Mouse (Mus musculus) liver, adult 2 months (tissue): ENCODE results near the gene Tedc2. TPM values are rescaled to one million over a fixed set of nuclear protein-coding genes. Genes with fewer than 3 reads are reported as not detected.
A peak's percentile ranks its signal among the peaks of the same experiment; 100 is the strongest.

Source experiments
- DNase-seq: peaks from one replicate; pipeline ENCODE4 v3.0.0-alpha.2; 2011; ENCODE audit warnings: low read depth, low spot score; ENCODE audit errors: extremely low read depth
- H3K27ac ChIP-seq: fragments of 200-500 bp; replicated peaks from 2 replicates; pipeline ENCODE4 v1.5.1; 2012; ENCODE audit warnings: low read depth, mild to moderate bottlenecking, control low read depth, inconsistent platforms, low read length; ENCODE audit not compliant: insufficient read depth
- H3K27me3 ChIP-seq: fragments of 200-500 bp; 2 replicates; pipeline ENCODE4 v1.6.1; 2012; ENCODE audit warnings: mild to moderate bottlenecking, moderate library complexity, low read length, inconsistent platforms; ENCODE audit not compliant: control insufficient read depth, insufficient read depth
- H3K36me3 ChIP-seq: fragments of 200-500 bp; 2 replicates; pipeline ENCODE4 v1.6.1; 2012; ENCODE audit warnings: low read length, inconsistent platforms; ENCODE audit not compliant: control insufficient read depth, insufficient read depth
- H3K4me1 ChIP-seq: fragments of 200-500 bp; 2 replicates; pipeline ENCODE4 v1.6.1; 2011; ENCODE audit warnings: low read length; ENCODE audit not compliant: control insufficient read depth, insufficient read depth
- H3K4me3 ChIP-seq: fragments of 200-500 bp; 2 replicates; pipeline ENCODE4 v1.5.1; 2011; ENCODE audit warnings: low read depth, mild to moderate bottlenecking, control low read depth, low read length, moderate library complexity; ENCODE audit not compliant: insufficient read depth
- H3K79me2 ChIP-seq: fragments of 200-500 bp; 2 replicates; pipeline ENCODE4 v1.6.1; 2012; ENCODE audit warnings: inconsistent platforms, mild to moderate bottlenecking, low read length, moderate library complexity; ENCODE audit not compliant: control insufficient read depth, insufficient read depth
- H3K9ac ChIP-seq: fragments of 200-500 bp; 2 replicates; pipeline ENCODE4 v1.6.1; 2012; ENCODE audit warnings: low read depth, mild to moderate bottlenecking, control low read depth, inconsistent platforms, low read length
- CTCF ChIP-seq: fragments of 200-500 bp; IDR thresholded peaks from 2 replicates; pipeline ENCODE4 v1.5.1; 2011; ENCODE audit warnings: low read depth, low read length, control low read depth
- POLR2A ChIP-seq: fragments of 200-500 bp; IDR thresholded peaks from 2 replicates; pipeline ENCODE4 v1.6.1; 2011; ENCODE audit warnings: low read length, control low read depth; ENCODE audit not compliant: insufficient read depth; ENCODE audit errors: extremely low read depth
- WGBS: fragments of 180-500 bp; shearing (Covaris S2); methylation state at CpG from one replicate; pipeline ENCODE4 v1.1.7; 2018; 5-methylcytosine and 5-hydroxymethylcytosine counted together
- polyA plus RNA-seq: library from polyadenylated mRNA; depleted of rRNA; stranded (reverse); fragments of >200 nt; gene quantifications from 2 replicates; pipeline ENCODE4 v1.2.3, GENCODE M21; 2012
- total RNA-seq: library from RNA; depleted of rRNA; stranded (reverse); fragments of >200 nt; gene quantifications from 2 replicates; pipeline ENCODE4 v1.2.3, GENCODE M21; 2014

Tedc2 gene
- total and polyA plus RNA-seq, 2 experiments = 53.2 to 61.4 TPM

GRCm38 (mm10) chr17:24195349-24195748 lies 25.3 kb downstream of the Tedc2 start:
- peaks cover 14% of the 10 kb centered on the region for H3K4me1 ChIP-seq
- H3K9ac ChIP-seq = no peak overlapping the region
- peaks cover 21% of the 10 kb centered on the region; the same call in 1 of the 2 replicates for H3K79me2 ChIP-seq
- H3K27me3 ChIP-seq = no peaks in the 10 kb centered on the region
- H3K27ac ChIP-seq = no peak overlapping the region
- DNase-seq = peak; percentile 52
- H3K4me3 ChIP-seq = no peak overlapping the region
- TF ChIP-seq POLR2A (no peak), CTCF (0 out of 2 replicates have a peak, but pooled peaks have one; percentile 10)
- H3K36me3 ChIP-seq = no peaks in the 10 kb centered on the region
- 33% methylated on average over 2 of the region's 2 CpGs for WGBS

DNA sequence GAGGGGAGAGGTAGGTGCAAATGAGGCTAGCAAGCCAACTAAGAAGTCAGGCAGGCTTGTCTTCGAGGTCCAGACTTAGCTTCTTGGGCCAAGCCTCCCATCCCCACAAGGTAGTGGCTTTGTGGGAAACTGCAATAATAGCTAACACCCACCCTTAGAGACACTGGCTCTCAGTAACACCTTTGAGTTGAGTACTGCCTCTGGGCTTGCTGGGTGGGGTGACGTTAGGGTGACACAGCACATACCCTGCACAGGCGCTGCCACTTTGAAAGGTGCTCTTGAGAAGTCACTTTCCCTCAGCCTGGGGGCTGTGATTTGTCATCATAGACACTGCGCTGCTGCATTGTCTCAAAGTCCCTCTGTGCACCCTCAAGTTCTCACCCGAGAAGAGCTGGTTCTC lies 26.9 kb downstream of the Tedc2 start:
- Histone ChIP-seq H3K27ac (no peak overlapping the region), H3K36me3 (no peaks in the 10 kb centered on the region; the same call in 1 of the 2 replicates), H3K27me3 (no peaks in the 10 kb centered on the region), H3K9ac (no peak overlapping the region), H3K4me1 (peaks cover 11% of the 10 kb centered on the region), H3K79me2 (peaks cover 7% of the 10 kb centered on the region; the same call in 1 of the 2 replicates), H3K4me3 (no peak overlapping the region)
- DNase-seq = no peak
- TF ChIP-seq POLR2A (no peak), CTCF (no peak)
- 97% methylated on average over 5 of the region's 5 CpGs for WGBS

DNA sequence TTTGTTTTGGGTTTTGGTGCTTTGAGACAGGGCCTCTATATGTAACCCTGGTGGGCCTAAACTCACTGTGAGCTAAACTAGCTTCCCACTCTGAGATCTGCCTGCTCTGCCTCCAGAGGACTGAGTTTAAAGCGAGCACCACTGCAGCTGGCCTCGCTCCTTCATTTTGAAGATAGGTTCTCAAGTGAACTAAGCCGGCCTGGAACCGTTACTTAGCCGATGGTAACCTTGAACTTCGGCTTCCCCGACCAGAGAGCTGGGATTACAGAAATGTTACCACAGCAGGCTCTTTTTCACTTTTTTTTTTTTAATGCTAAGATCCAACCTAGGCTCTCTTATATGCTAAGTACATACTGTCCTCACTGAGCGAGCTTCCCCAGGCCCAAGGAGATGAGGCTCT lies 27.4 kb downstream of the Tedc2 start:
- peaks cover 6% of the 10 kb centered on the region; the same call in 1 of the 2 replicates for H3K79me2 ChIP-seq
- H3K27ac ChIP-seq = no peak overlapping the region
- no peak for DNase-seq
- H3K9ac ChIP-seq = no peak overlapping the region
- TF ChIP-seq CTCF (no peak), POLR2A (no peak)
- H3K27me3 ChIP-seq = no peaks in the 10 kb centered on the region
- 52% methylated on average over 8 of the region's 8 CpGs for whole genome bisulfite sequencing
- peaks cover 11% of the 10 kb centered on the region for H3K4me1 ChIP-seq
- no peaks in the 10 kb centered on the region; the same call in 1 of the 2 replicates for H3K36me3 ChIP-seq
- H3K4me3 ChIP-seq = no peak overlapping the region

GRCm38 (mm10) chr17:24192848-24193247 lies 27.8 kb downstream of the Tedc2 start:
- peaks cover 11% of the 10 kb centered on the region for H3K4me1 ChIP-seq

DNA sequence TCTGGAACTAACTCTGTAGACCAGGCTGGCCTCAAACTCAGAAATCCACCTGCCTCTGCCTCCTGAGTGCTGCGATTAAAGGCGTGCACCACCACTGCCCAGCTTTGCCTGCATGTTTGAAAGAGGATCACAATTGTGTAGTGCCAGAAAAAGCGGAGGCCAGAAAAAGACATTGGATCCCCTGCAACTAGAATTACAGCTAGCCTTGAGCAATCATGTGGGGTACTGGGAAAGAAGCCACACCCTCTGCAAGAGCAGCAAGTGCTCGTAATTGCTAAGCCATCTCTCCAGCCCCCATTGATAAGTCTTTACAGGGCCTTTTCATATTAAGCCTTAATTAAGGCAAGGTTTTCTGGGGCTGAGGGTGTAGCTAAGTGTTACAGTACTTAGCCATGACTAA lies 29.2 kb downstream of the Tedc2 start:
- DNase-seq = no peak
- TF ChIP-seq CTCF = no peak
- TF ChIP-seq POLR2A = no peak
- Histone ChIP-seq H3K79me2 (peaks cover 6% of the 10 kb centered on the region; the same call in 1 of the 2 replicates), H3K27me3 (no peaks in the 10 kb centered on the region), H3K27ac (no peak overlapping the region), H3K9ac (no peak overlapping the region), H3K4me3 (no peak overlapping the region), H3K36me3 (no peaks in the 10 kb centered on the region; the same call in 1 of the 2 replicates), H3K4me1 (peaks cover 11% of the 10 kb centered on the region)
- 80% methylated on average over 4 of the region's 4 CpGs for WGBS

More at GRCm38 (mm10) chr17:24192848-24193247, 27.8 kb downstream of the Tedc2 start:
- WGBS = 32% methylated on average over 8 of the region's 8 CpGs
- peaks cover 6% of the 10 kb centered on the region; the same call in 1 of the 2 replicates for H3K79me2 ChIP-seq
- no peak overlapping the region for H3K4me3 ChIP-seq
- H3K9ac ChIP-seq = no peak overlapping the region
- H3K27ac ChIP-seq = no peak overlapping the region
- no peaks in the 10 kb centered on the region; the same call in 1 of the 2 replicates for H3K36me3 ChIP-seq
- no peaks in the 10 kb centered on the region for H3K27me3 ChIP-seq
- DNase-seq = peak; percentile 60
- TF ChIP-seq CTCF (no peak), POLR2A (no peak)

- no peaks in the 10 kb centered on the region; the same call in 1 of the 2 replicates for H3K36me3 ChIP-seq
- TF ChIP-seq CTCF = no peak
- TF ChIP-seq POLR2A = no peak
- H3K4me3 ChIP-seq = no peak overlapping the region
- peaks cover 11% of the 10 kb centered on the region for H3K4me1 ChIP-seq
- H3K27me3 ChIP-seq = no peaks in the 10 kb centered on the region
- no peak overlapping the region for H3K9ac ChIP-seq
- 85% methylated on average over 2 of the region's 2 CpGs for WGBS
- no peak overlapping the region for H3K27ac ChIP-seq
- peaks cover 6% of the 10 kb centered on the region; the same call in 1 of the 2 replicates for H3K79me2 ChIP-seq
- DNase-seq = no peak
Measured at GRCm38 (mm10) chr17:24190934-24191333, 29.7 kb downstream of the Tedc2 start.
